Mouse (Mus musculus) urinary bladder, postnatal 4 days (tissue): ENCODE results near the gene Hoxb1.

Experiments used
- DNase-seq, 2 experiments: peaks; one replicate each; pipeline ENCODE4 v3.0.0; 2021 to 2022; ENCODE audit warnings: low spot score in 2 of 2

Gene Hoxb1

DNA sequence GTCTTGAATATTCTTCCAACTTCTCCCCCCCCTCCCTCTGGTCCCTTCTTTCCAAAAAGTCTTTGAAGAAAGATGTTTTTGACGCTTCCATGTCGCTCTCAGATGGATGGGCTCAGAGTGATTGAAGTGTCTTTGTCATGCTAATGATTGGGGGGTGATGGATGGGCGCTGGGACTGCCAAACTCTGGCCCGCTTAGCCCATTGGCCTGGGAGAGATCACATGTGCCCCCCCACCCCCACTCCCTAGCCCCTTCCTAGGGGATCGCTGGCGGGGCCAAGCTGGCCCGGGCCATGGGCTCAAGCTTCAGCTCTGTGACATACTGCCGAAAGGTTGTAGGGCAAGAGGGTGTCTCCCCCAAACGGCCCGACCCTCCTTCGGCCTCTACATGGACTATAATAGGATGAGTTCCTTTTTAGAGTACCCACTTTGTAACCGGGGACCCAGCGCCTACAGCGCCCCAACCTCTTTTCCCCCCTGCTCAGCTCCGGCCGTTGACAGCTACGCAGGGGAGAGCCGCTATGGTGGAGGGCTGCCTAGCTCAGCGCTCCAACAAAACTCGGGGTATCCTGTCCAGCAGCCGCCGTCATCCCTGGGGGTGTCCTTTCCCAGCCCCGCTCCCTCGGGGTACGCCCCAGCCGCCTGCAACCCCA lies at the start of gene Hoxb1:
Gene Hoxb1 (plus strand): TSS at position 312 of the 651 bp plus-strand sequence.
- no peak for DNase-seq

DNA sequence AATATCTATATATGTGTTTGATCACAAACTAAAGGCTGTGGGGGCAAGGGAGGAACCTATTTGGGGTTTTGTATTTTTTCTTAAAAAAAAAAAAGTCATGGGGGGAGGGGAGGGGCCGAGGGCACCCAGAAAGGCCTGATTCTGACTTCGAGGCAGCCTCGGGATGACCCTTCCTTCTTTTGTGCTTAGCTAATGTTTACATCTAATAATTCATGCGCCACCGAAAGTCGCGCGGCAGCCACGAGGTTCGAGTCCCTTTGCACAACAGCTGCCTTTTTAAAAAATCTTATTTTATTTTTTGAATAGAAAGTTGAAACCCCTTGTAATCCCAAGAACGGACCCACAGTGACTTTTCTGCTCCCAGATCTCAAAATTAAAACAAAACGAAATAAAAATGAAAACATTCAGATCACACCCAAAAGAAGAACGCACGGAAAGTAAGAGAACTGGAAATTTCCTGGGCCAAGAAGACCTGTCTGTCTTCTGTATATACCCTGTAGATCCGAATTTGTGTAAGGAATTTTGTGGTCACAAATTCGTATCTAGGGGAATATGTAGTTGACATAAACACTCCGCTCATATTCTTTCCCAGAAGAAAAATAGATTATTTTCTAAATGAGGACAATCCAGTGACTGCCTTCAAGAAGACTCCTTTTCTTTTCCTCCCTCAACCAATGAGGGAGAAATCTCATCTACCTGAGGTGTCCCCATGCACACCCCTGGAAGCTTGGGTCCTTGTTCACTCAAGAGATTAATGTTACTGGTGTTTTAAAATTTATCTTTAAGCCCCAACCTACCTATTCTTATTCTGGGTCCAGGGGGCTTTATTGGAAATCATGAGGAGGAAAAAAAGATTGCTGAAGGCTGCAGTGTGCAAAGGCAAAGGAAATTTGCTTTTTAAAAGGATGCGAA lies 48.6 kb upstream of the Hoxb1 start:
- no peak for DNase-seq

DNA sequence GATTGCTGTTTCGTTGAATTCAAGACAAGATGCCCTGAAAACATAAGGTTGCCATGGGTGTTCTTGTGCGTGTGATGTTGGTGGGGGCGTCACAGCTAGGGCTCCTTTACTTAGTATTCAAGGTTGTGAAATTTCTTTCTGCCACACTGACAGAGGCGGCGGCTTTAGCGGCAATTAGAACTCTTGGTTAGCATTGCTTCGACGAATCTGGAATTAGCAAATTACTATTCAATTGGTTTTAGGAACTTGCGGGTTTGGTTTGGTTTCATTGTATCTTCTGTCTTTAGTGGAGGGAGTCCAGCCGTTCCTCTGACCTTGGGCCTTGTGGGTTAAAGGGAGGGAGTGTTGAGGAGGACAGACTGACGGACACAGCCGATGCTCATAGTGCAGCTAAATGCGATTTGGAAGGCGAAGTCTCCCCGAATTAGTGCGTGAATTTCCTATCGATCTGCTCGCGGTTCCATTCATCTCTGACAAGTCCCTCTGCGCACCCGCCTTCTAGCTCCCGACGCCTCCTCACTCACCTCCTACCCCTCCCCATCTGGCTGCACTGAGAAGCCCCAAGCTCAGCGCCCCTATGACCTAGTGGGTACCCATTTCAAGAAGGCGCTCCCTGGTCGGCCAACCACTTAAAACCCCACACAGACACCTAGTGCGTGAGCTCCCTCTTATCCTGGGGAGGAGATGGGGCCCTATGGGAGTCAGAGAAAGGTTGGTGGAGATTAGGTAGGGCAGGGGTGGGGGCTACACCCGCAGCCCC lies 47.8 kb upstream of the Hoxb1 start, which contains the start of gene Hoxb4:
Gene Hoxb4 (plus strand): TSS at position 660 of the 760 bp plus-strand sequence.
- DNase-seq = no peak

DNA sequence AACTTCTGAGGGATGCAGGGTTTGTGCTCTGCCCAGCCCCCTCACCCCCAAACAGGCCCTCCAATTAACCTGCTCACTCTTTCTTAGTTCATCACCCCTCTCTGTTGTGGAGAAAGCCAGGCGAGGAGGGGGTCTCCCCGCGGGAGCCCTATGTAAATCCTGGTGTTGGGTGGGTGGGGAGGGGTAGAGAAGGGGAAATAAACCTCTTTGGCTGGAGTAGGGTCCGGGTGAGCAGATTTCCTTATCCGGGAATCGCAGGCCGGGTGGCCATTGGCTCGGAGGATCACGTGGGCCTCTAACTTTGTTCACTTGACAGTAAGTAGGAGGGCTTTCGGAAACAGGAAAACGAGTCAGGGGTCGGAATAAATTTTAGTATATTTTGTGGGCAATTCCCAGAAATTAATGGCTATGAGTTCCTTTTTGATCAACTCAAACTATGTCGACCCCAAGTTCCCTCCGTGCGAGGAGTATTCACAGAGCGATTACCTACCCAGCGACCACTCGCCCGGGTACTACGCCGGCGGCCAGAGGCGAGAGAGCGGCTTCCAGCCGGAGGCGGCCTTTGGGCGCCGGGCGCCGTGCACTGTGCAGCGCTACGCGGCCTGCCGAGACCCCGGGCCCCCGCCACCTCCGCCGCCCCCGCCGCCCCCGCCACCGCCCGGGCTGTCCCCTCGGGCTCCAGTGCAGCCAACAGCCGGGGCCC lies 47.0 kb upstream of the Hoxb1 start:
- DNase-seq = no peak

DNA sequence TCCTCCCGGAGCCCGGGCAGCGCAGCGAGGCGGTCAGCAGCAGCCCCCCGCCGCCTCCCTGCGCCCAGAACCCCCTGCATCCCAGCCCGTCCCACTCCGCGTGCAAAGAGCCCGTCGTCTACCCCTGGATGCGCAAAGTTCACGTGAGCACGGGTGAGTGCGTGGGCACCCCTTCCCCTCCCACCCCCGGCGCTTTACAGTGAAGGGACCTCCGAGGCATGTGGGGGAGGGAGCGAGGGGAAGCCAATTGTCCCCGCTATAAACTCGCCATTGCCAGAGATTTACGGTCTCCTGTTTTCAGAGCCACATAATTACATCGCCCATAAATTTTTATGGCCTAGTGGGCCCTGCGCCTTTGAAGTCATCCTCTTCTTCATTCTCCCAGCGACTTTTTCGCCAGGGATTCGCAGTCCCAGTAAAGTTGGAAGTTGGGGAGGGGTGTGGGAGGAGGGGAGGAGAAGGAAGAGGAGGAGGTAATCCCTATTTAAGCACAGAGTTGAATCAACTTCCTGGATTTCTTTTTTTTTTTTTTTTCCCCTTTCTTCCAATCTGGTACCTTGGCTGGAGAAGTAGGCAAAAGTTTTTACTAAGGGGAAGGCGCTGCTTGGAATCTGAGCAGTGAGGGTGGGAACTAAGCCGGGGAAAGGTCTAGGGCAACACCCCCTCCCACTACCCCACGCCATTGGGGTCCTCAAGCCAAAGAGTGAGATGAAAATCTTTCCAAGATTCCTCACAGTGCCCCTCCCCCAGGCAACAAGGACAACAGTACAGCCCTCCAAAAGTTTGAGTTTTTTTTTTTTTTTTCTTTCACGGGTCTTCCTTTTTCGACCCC lies 46.3 kb upstream of the Hoxb1 start:
- DNase-seq = no peak

DNA sequence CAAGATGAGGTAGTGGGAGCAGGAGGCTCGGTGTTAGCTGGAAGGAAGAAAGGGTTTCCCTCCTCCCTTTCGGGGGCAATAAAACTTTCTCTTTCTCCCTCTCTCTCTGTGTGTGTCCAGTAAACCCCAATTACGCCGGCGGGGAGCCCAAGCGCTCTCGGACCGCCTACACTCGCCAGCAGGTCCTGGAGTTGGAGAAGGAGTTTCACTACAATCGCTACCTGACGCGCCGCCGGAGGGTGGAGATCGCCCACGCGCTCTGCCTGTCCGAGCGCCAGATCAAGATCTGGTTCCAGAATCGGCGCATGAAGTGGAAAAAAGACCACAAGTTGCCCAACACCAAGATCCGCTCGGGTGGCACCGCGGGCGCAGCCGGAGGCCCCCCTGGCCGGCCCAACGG lies 45.6 kb upstream of the Hoxb1 start:
- no peak for DNase-seq

DNA sequence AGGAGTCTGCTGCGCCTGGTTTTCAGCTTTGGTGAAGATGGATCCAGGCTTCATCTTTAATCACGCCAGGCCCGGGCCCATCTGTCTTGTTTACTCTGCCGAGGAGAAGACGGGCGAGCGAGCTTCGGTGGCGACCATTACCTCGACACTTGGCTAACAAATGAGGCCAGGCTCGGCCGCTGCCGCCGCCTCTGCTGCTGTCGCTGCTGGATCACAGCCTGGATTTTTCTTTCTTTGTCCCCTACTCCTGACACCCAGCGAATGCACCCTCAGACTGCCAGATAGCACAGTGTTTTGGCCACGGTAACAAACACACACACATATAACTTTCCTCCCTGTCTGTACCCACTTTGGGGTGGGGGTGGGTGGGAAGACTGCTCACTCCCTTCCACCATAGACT lies 44.9 kb upstream of the Hoxb1 start:
- no peak for DNase-seq

DNA sequence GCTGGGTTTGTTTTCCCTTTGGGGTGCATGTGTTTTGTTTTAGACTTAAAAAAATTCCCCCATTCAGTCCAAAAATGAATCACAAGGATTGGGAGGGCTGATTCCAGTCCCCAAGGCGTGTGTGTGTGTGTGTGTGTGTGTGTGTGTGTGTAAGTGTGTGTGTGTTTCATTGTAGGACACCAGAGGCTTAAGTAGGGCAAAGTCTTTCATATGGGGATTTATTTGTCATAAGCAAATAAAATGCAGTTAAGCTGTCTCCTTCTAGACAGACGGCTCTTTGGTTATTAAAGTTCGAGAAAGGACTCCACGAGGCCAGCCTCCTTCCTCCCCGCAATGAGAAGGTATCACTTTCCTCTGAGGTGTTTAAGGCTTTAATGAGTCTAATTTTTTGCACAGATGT lies 43.7 kb upstream of the Hoxb1 start:
- DNase-seq = no peak

DNA sequence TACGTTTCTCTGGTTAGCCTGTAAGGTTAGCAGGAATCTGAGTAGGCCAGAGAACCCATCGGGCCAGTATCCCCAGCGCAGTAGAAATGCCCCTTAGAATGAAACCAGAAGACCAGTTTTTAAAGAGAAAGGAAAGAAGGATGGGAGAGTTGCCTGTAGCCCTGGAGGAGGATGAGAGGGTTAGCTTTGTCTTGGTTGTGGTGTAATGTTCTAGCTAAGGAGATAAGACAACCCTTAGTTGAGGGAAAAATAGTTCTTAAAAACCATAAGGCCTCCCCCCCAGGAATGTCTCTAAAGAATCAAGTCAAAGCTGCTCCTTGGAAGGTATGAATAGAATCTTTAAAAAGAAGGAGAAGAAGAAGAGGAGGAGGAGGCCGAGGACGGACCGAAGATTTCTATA lies 42.8 kb upstream of the Hoxb1 start:
- no peak for DNase-seq

DNA sequence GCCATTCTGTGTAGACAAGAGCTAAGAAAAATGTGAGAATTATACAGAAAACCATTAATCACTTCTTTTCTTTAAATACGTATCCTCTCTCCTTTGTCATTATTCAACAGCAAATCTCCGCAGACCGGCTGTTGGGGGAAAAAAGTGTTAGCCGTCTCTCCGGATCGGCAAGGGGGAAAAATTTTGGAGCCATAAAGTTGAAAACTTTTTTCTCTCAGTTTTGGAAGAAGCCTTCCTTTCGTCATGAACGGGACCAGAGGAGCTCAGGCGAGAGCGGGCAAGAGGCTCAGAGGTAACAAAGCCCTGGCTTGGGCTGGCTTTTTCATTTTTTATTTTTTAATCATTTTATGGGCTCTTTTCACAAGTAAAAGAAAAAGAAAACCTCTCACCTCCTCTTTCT lies 42.4 kb upstream of the Hoxb1 start, which contains the start of gene Hoxb3:
Gene Hoxb3 (plus strand): TSS at position 173 of the 400 bp plus-strand sequence.
- DNase-seq = no peak

DNA sequence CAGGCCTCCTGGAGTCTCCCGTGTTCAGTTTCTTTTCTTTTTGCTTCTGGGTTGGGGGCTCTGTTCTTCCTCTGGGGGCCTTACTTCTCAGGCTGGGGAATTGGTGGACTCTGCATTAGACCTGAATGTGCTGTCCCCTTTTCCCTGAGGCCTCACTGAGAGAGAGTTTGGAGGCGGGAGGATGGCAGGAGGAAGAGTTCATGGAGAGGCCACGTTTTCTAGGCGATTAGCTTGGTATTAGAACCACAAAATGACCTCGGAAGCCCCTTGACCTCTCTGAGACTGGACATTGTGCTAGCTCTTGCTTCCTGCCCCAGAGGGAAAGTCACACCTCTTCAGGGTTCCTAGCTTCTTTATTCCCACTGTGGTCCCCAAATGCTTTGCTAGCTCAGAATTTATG lies 41.4 kb upstream of the Hoxb1 start:
- DNase-seq = no peak

DNA sequence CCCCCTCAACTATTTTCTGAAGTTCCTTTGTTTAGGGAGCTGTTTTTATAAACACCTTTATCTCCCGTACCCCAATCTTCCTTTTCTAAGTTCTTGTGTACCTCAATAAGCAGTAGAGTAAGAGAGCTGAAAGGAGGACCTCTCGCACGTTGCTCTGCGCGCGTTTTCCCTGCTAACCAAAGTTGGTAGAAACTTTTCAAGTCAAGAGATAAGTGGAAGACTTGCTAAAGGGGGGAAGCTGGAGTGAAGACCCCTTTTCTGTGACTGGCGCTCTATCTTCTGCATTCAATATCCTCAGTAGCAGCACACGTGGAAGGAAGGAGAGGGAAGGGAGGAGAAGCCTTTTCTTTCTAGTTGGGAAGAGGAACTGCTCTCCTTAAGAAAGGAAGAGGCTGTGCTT lies 40.6 kb upstream of the Hoxb1 start:
- DNase-seq = no peak

DNA sequence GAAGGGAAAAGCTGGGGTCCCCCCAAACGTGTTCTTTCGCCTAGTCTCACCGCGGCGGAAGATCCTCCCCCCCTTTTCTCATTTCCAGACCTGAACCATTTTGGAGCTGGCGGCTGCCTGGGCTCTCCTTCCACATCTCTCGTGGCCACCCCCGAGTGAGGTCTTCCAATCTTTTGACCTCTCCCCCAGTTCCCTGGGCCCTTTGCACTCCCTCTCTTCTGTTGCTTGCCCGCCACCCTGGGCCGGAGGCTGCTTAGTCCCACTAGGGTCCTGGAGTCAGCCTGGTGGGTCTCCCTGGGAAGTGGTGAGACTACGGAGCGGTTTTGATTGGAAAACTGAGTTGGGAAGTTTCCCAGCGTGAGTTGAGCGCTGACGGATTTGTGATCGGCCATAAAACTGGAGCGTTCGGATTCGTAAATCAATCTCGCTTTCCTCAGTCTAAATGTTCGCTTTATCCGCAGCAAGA lies 39.8 kb upstream of the Hoxb1 start:
- no peak for DNase-seq

DNA sequence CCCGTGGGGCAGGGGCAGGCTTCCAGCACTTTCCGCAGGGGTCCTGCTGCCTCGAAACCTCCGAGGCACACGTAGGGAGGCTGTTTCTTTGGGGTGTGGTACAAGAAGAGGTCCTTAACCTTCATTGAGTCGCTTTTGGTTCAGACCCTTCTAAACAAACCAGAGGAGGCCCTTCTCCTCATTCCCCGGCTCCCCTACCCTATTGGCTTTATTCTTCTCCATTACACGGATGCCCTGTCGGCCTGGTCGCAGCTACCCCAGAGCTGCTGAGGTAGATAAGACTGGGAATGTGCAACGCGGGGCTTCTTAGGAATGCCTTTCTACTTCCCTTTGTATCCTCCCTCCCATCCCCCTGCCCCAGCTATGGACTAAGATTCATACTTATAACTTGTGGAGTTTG lies 38.8 kb upstream of the Hoxb1 start:
- no peak for DNase-seq

DNA sequence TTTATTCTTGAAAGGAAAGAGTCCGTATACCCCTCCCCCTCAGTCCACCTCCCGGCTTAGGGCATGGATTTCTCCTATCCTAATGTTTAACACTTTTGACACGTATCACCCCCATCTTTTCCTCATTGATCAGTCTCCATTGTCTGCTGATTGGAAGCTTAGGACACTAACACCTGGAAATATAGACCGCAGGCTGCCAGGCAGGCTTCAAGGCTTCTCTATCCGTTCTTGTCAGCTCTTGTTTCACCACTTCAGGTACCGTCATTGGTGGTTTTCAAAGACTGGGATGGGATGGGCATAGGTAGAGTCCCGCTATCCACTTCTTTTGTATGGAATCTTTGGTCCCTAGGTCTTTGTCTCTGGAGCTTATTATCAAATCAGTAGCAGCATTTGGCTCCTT lies 38.4 kb upstream of the Hoxb1 start:
- no peak for DNase-seq

DNA sequence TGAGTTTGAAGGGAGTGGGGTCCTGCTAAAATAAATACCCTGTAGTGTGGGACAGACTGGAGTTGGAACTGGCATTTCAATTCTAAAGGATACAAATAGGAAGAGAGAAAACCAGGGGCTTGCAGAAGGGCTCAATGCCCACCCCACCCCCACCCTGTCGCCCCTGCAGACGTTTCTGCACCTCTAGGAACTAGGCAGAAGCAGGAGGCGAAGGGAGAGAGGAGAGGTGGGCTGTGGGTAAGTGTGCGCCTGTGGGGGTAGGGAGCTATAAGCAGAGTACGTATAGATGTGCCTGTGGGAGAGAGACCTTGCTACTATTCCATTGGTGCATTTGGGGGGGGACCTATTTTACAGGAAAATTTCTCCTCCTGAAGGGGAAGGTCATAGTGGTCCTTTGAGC lies 37.8 kb upstream of the Hoxb1 start:
- no peak for DNase-seq

DNA sequence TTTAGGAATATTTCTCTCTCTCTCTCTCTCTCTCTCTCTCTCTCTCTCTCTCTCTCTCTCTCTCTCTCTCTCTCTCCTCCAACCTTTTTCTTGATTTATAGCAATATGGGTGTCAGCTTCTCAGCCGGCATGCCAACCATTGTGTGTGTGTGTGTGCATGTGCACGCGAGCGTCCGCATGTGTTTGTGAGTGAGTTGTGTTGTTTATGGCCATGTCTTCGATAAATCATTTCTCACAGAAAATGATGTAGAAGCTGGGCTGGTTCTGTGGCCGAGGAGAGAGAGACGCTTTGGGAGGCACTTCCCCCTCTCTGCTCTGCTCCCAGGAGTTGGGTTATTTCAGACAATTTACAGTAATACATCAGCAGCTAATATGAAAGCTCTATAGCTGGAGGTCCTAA lies 36.9 kb upstream of the Hoxb1 start:
- DNase-seq = no peak

DNA sequence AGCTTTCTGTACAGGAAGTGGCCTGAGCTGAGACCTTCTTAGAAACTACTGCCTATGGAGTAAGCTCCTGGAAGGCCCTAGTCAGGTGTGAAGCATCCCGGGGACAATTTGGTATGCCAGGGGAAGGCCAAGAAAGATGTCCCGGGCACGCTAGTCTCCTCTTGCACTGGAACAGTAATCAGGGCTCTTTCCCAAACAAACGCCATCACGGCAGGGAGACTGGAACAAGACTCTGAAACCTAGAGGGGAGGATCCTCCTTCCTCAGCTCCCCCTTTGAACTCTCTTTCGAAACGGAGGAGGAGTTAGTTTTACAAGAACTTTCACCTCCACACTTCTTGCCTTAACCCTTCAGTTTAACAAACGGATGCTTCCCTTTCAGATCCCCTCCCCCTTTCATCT lies 33.4 kb upstream of the Hoxb1 start:
- DNase-seq = no peak

DNA sequence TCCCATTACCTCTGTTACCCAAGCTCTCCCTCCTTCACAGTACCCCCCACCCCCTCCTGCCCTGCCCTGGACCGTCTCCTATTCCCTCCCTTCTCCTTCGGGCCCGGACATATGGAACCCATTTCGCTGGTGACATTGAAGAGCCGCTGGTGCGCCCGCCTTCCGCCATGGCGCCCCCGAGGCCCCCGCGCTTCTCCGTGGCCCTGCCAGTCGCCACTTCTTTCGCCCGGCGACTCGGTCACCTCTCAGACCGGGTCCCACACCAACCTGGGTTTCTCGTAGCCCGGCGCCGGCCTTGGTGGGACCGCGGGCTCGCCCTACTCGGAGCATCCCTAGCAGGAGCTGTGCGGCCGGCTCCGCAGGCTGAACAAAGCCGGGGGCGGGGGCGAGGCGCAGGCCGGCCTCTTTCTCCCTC lies 32.9 kb upstream of the Hoxb1 start:
- DNase-seq = no peak

DNA sequence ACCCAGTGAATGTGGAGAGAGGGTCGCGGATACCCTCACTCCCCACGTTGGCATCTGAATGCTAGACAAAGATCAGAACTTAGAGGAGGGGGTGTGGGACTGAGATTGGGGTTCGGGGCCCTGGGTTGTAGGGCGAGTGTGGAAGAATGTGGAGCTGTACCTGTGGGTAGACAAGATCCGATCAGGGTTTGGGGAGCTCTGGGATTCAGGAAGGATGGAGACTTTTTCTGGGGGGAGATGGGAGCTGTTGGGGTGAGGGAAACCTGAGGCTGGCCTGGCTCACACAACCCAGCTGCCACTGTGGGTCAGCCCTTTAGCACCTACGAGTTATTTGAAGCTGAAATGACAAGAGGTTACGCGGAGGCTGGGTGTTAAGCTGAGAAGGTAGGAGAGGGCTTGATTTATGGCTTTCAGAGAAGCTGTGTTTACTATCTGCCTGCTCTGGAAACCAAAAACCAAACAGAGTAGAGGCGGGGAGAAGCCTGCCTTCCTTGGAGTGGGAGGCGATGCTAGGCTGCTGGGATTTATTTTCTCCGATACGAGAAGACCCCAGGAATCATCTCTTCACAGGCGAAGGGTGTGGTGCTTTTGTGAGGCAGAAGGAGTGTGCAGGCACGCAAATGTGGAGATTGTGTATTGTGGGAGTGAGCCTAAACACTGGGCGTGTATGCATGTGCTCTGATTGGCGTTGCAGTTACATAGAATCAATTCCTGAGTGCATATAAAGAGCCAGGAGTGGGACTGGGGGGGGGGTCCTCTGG lies 32.1 kb upstream of the Hoxb1 start:
- DNase-seq = no peak
